Mouse (Mus musculus) stomach, embryonic 15.5 days (tissue): Measurements from ENCODE around the gene Polr2l. TPM values are rescaled to one million over a fixed set of nuclear protein-coding genes. Genes with fewer than 3 reads are reported as not detected.

Experiments used
- ATAC-seq: fragments of 200-750 bp; cut with Nextera tagmentation; 2 replicates; pipeline ENCODE4 v1.8.0; 2017; ENCODE audit warnings: low read depth, moderate number of reproducible peaks, moderate TSS enrichment; ENCODE audit not compliant: insufficient read depth, low FRiP score
- H3K27ac ChIP-seq: fragments of 300-500 bp; sonication (generic); 2 replicates; pipeline ENCODE4 v1.5.1; 2015; ENCODE audit warnings: mild to moderate bottlenecking, inconsistent platforms
- H3K27me3 ChIP-seq: fragments of 300-500 bp; sonication (generic); replicated peaks from 2 replicates; pipeline ENCODE4 v1.6.1; 2015; ENCODE audit warnings: inconsistent platforms
- H3K36me3 ChIP-seq: fragments of 300-500 bp; sonication (generic); 2 replicates; pipeline ENCODE4 v1.6.1; 2015; ENCODE audit warnings: inconsistent platforms
- H3K4me1 ChIP-seq: fragments of 300-500 bp; sonication (generic); 2 replicates; pipeline ENCODE4 v1.6.1; 2015; ENCODE audit warnings: inconsistent platforms
- H3K4me2 ChIP-seq: fragments of 300-500 bp; sonication (generic); 2 replicates; pipeline ENCODE4 v1.6.1; 2015; ENCODE audit warnings: mild to moderate bottlenecking, inconsistent platforms
- H3K4me3 ChIP-seq: fragments of 300-500 bp; sonication (generic); replicated peaks from 2 replicates; pipeline ENCODE4 v1.5.1; 2015; ENCODE audit warnings: inconsistent platforms
- H3K9ac ChIP-seq: fragments of 300-500 bp; sonication (generic); 2 replicates; pipeline ENCODE4 v1.6.1; 2015; ENCODE audit warnings: inconsistent platforms
- H3K9me3 ChIP-seq: fragments of 300-500 bp; sonication (generic); 2 replicates; pipeline ENCODE4 v1.6.1; 2016; ENCODE audit warnings: inconsistent platforms
- WGBS: fragments of 180-500 bp; shearing (Covaris S2); methylation state at CpG from one replicate; pipeline ENCODE4 v1.1.7; 2015; 5-methylcytosine and 5-hydroxymethylcytosine counted together
- polyA plus RNA-seq: library from polyadenylated mRNA; unstranded; fragments of >200 nt; fragmentation: Nextera tagmentation; extraction: Ambion mirVana; gene quantifications from 2 replicates; pipeline ENCODE4 v1.2.1, GENCODE M21; 2015

Gene Polr2l
- polyA plus RNA-seq, 1 experiment from 2014 or later, result 71.6 TPM

DNA sequence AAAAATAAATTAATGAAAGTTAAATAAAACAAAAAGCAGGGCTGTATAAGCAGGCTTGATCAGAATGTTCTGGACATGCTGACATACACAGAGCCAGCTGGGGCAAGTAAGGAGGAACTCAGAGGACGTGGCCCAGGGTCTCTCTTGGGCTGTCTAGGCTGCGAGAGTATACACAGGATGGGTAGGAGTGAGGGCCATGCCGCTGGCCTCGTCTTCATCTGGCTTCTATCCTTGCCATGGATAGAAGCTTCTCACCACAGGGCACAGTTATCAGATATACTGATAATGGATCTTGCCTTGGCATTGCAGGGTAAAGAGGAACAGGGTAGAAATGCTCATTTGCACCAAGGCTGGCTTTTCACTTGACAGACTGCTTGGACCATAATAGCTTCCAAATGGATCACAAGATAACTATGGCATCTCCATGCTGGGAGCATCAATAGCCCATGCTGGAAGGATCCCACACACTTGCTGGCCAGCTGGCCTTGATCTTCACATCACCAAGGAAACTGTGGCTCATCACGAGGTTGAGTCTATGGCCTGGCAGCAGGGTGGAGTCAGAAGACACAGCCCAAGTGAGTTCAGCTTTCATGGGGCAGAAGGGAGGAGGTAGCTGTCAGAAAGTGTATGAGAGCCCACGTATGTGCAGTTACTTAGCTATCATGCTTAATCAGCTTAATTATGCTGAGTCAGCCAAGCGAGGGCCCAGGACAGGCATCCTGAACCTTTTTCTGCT, 27.1 kb upstream of the Polr2l start:
- H3K4me1 ChIP-seq, result no peaks in the 10 kb centered on the region
- no peaks in the 10 kb centered on the region for H3K36me3 ChIP-seq
- no peak overlapping the region for H3K4me3 ChIP-seq
- no peak overlapping the region for H3K4me2 ChIP-seq
- H3K27me3 ChIP-seq, result no peaks in the 10 kb centered on the region
- no peak overlapping the region for H3K9ac ChIP-seq
- 85% methylated on average over 7 of the region's 7 CpGs for WGBS
- no peak for ATAC-seq
- no peak overlapping the region for H3K27ac ChIP-seq
- no peaks in the 10 kb centered on the region for H3K9me3 ChIP-seq

DNA sequence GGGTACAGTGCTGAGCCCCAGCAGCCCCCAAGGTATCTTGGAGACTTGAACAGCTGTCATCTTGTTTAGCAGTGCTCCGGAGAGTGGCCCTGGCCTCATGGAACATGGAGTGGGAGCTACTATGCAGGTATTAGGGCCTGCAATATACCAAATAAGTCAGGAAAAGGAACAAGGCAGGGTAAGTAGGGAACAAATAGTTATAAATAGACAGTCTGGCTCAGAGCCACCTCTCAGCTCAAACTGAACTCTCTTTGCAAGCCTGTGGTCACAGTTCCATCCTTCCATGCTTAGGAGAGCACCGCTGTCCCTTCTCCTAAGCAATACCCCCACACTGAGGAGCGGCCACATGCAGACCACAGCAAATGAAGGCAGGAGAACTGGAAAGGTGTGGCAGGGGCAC, 22.7 kb upstream of the Polr2l start:
- Histone ChIP-seq H3K36me3 (peaks cover 16% of the 10 kb centered on the region; the same call in 1 of the 2 replicates), H3K27me3 (no peaks in the 10 kb centered on the region), H3K4me3 (no peak overlapping the region), H3K4me2 (no peak overlapping the region), H3K27ac (no peak overlapping the region), H3K4me1 (no peaks in the 10 kb centered on the region), H3K9me3 (no peaks in the 10 kb centered on the region), H3K9ac (no peak overlapping the region)
- WGBS, result 87% methylated on average over 3 of the region's 3 CpGs
- no peak for ATAC-seq

DNA sequence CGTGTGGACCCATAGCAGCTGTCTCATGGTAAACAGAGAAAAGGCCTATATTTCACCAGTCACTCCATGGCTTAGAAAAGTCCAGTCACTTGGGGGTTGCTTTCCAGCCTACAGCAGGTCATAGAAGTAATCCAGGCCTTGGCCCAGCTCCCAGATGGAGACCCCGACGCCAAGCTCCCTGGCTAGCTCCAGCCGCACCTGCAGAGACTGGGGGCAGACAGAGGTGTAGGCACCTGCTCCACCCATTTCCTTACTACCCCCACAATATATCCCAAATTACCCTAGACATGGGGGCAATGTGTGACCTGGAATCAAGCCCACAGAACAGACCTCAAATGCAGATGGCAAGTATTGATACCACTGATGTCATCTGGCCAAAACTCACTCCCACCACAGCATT, 21.0 kb upstream of the Polr2l start:
- no peak for ATAC-seq

DNA sequence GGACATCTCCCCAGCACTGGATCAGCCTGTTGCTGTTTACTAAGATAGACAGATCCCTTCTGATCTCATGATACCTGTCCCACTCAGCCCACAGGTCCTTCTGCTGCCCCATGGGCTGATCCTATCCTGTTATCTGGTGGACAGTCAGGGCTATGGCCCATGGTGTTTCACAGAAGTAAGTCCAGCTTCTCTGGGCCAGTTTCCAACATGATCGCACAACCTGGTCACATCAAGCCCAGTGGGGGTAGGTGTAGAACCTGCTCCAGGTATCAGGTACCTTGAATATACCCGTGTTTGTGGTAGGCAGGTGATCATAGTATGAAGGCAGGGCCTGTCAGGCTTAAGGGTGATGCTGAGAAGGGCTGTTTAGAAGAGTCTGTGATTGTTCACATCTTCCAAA, 20.4 kb upstream of the Polr2l start:
- no peaks in the 10 kb centered on the region for H3K4me1 ChIP-seq
- 88% methylated on average over 2 of the region's 2 CpGs for whole genome bisulfite sequencing
- no peak overlapping the region for H3K27ac ChIP-seq
- H3K9ac ChIP-seq, result no peak overlapping the region
- H3K9me3 ChIP-seq, result no peaks in the 10 kb centered on the region
- ATAC-seq, result no peak
- H3K27me3 ChIP-seq, result no peaks in the 10 kb centered on the region
- H3K4me3 ChIP-seq, result no peak overlapping the region
- no peak overlapping the region for H3K4me2 ChIP-seq
- H3K36me3 ChIP-seq, result peaks cover 19% of the 10 kb centered on the region; the same call in 1 of the 2 replicates

More for the DNA sequence above, 21.0 kb upstream of the Polr2l start:
- H3K27ac ChIP-seq, result no peak overlapping the region
- peaks cover 19% of the 10 kb centered on the region; the same call in 1 of the 2 replicates for H3K36me3 ChIP-seq
- H3K9me3 ChIP-seq, result no peaks in the 10 kb centered on the region
- no peak overlapping the region for H3K9ac ChIP-seq
- no peak overlapping the region for H3K4me2 ChIP-seq
- no peaks in the 10 kb centered on the region for H3K4me1 ChIP-seq
- H3K4me3 ChIP-seq, result no peak overlapping the region
- 74% methylated on average over 4 of the region's 4 CpGs for WGBS
- no peaks in the 10 kb centered on the region for H3K27me3 ChIP-seq

DNA sequence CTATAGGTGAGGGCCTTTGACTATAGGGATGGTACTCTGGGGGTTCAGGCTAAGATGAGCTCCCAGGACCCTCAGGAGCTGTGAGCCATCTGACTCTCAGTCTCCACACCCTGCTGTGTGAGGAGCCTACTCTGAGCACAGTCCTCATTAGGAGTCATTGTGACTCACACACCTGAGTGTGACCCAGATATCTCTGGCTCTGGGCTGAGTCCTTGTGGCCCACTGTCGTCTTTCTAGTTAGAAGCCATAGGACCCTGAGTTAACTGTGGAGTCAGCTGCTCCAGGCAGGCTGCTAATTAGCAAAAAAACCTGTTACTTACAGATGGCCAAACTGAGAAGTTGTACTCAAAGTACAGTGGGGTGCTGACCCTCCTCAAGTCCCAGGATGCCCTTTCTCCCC, 18.8 kb upstream of the Polr2l start:
- no peak for ATAC-seq
- Histone ChIP-seq H3K27ac (no peak overlapping the region), H3K27me3 (no peaks in the 10 kb centered on the region), H3K9ac (no peak overlapping the region), H3K4me2 (no peak overlapping the region), H3K36me3 (peaks cover 19% of the 10 kb centered on the region; the same call in 1 of the 2 replicates), H3K4me1 (no peaks in the 10 kb centered on the region), H3K9me3 (no peaks in the 10 kb centered on the region), H3K4me3 (no peak overlapping the region)
- WGBS, result 78% methylated on average over 1 of the region's 1 CpGs

DNA sequence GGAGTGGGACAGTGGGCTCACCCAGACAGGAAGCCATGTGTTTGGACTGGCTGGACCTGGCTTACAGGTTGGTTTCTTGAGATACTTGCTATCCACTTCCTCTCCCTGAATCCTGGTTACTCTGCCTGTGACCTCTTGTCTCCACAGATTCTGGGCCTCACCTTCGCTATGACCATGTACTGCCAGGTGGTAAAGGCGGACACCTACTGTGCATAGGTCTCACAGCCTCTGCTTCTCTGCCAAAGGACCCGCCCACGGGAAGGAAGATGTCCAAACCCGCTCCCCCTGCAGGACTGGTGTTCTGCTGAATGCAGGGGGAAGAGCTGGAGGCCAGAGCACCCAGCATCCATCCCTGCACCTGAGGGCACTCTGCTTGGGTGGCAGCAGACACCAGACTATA, 17.8 kb upstream of the Polr2l start:
- H3K4me2 ChIP-seq, result no peak overlapping the region
- H3K36me3 ChIP-seq, result peaks cover 19% of the 10 kb centered on the region; the same call in 1 of the 2 replicates
- H3K27ac ChIP-seq, result no peak overlapping the region
- H3K4me3 ChIP-seq, result no peak overlapping the region
- H3K27me3 ChIP-seq, result no peaks in the 10 kb centered on the region
- no peaks in the 10 kb centered on the region for H3K4me1 ChIP-seq
- H3K9me3 ChIP-seq, result no peaks in the 10 kb centered on the region
- WGBS, result 88% methylated on average over 5 of the region's 5 CpGs
- no peak for ATAC-seq
- no peak overlapping the region for H3K9ac ChIP-seq

DNA sequence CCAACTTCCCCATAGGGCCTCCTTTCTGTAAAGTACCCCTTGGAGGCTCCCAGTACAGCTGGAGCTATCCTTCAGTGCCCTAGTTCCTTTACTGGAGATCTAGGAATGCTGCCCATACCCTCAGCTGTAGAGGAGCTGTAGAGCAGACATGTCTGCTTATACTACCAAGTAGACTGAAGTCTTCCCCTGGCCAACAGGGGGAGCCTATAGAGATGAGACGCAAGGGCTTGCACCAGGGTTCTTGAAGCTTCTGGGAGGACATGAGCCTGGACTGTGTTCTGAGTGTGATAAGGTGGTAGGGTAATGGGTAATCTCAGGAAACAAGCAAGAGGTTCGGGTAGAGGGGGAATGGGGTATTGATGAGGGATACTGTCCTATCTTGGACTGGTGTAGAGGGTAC, 16.2 kb upstream of the Polr2l start:
- Histone ChIP-seq H3K4me1 (no peaks in the 10 kb centered on the region), H3K4me3 (no peak overlapping the region), H3K27ac (no peak overlapping the region), H3K4me2 (no peak overlapping the region), H3K36me3 (peaks cover 16% of the 10 kb centered on the region; the same call in 1 of the 2 replicates), H3K9ac (no peak overlapping the region), H3K9me3 (no peaks in the 10 kb centered on the region), H3K27me3 (no peaks in the 10 kb centered on the region)
- peak; percentile 37; the same call in 1 of the 2 replicates for ATAC-seq
- WGBS, result 74% methylated on average over 2 of the region's 2 CpGs

DNA sequence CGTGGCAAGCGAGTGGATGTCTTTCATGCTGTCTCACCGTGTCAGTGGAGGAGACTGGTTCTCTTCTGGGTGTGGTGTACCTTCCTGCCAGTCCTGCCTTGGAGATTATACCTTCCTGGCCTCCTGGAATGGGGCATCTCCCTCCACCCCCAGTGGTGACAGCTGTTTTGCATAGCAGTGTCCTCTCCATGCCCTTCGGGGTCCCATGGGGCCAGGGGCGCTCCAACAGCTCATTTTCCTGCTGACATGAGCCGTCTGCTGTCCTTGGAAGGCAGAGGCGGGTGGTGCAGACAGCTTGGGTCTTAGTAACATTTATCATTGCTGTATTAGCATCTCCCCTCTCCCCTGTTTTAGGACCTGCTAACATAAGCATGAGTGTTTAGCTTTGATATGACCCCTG, 12.2 kb upstream of the Polr2l start:
- Histone ChIP-seq H3K9me3 (no peaks in the 10 kb centered on the region), H3K27me3 (peaks cover 7% of the 10 kb centered on the region; the same call in 1 of the 2 replicates), H3K27ac (no peak overlapping the region), H3K4me3 (no peak overlapping the region), H3K4me1 (peaks cover 7% of the 10 kb centered on the region), H3K4me2 (no peak overlapping the region), H3K36me3 (no peaks in the 10 kb centered on the region), H3K9ac (no peak overlapping the region)
- ATAC-seq, result no peak
- WGBS, result 64% methylated on average over 7 of the region's 7 CpGs

DNA sequence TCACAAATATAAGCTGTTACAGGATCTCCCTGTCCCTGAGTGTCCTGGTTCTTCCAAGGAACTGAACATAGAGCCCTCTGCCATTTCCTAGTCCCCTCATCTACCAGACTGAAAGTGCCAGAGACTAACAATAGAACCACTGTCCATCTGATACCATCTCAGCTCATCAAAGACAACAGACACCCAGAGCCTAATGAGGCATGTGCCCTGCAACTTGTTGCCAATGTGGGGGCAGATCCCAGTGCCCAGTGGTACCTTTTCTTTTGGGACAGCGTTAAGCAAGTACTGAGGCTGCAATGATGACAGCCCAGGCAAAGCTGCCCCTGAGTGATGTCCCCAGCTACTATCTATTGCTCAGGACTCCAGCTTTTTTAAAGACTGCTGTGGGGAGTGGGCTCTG, 11.3 kb upstream of the Polr2l start:
- WGBS, result 86% methylated on average over 1 of the region's 1 CpGs
- no peaks in the 10 kb centered on the region for H3K9me3 ChIP-seq
- H3K4me3 ChIP-seq, result no peak overlapping the region
- no peak overlapping the region for H3K9ac ChIP-seq
- ATAC-seq, result no peak
- no peak overlapping the region for H3K4me2 ChIP-seq
- no peaks in the 10 kb centered on the region for H3K36me3 ChIP-seq
- H3K4me1 ChIP-seq, result peaks cover 16% of the 10 kb centered on the region
- H3K27me3 ChIP-seq, result peaks cover 13% of the 10 kb centered on the region; the same call in 1 of the 2 replicates
- no peak overlapping the region for H3K27ac ChIP-seq

DNA sequence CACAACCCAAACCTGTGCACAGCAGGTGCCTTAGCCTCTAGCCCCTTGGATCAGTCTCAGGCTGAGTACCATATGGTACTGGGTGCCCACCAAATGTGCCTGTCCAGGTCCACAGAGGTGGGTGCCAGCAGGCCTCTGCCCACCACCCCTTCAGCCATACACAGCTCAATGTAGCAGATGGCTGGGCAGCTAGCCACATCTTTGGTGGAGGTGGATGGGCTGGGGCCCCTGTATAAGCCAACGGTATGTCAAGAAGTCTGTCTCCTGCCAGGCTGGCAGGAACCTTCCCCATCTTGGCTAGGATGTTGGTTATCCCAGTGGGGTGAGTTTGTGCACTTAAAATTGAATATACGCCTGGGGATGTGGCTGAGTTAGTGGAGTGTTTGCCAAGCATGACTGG, 10.7 kb upstream of the Polr2l start:
- H3K4me2 ChIP-seq, result no peak overlapping the region
- H3K4me1 ChIP-seq, result peaks cover 21% of the 10 kb centered on the region
- H3K27ac ChIP-seq, result no peak overlapping the region
- no peaks in the 10 kb centered on the region for H3K36me3 ChIP-seq
- 78% methylated on average over 2 of the region's 2 CpGs for WGBS
- no peak for ATAC-seq
- no peak overlapping the region for H3K4me3 ChIP-seq
- no peaks in the 10 kb centered on the region for H3K9me3 ChIP-seq
- peaks cover 13% of the 10 kb centered on the region; the same call in 1 of the 2 replicates for H3K27me3 ChIP-seq
- no peak overlapping the region for H3K9ac ChIP-seq

DNA sequence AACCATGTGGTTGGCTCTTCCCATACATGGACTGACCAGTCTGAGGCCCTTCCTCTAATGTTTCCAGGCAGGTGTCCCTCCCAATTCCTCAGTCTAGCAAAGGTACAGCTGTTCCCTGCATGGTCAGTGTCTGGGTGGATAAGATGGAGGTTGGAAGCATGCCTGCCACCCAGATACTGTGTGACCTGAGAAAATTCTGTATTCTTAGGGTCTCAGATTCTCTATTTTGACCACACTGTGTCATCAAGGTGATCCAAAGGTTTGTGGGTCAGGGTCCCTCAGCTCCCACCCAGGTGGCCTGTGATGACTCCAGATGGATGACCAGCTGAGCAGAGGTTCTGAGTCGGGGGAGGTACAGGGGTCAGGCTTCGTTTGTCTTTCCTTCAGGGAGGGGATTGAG, 10.3 kb upstream of the Polr2l start:
- H3K4me2 ChIP-seq, result no peak overlapping the region
- H3K27me3 ChIP-seq, result peaks cover 13% of the 10 kb centered on the region; the same call in 1 of the 2 replicates
- H3K4me1 ChIP-seq, result peaks cover 21% of the 10 kb centered on the region
- no peak overlapping the region for H3K4me3 ChIP-seq
- WGBS, result 75% methylated on average over 2 of the region's 2 CpGs
- H3K9me3 ChIP-seq, result no peaks in the 10 kb centered on the region
- no peak overlapping the region for H3K27ac ChIP-seq
- no peak overlapping the region for H3K9ac ChIP-seq
- ATAC-seq, result no peak
- no peaks in the 10 kb centered on the region for H3K36me3 ChIP-seq

DNA sequence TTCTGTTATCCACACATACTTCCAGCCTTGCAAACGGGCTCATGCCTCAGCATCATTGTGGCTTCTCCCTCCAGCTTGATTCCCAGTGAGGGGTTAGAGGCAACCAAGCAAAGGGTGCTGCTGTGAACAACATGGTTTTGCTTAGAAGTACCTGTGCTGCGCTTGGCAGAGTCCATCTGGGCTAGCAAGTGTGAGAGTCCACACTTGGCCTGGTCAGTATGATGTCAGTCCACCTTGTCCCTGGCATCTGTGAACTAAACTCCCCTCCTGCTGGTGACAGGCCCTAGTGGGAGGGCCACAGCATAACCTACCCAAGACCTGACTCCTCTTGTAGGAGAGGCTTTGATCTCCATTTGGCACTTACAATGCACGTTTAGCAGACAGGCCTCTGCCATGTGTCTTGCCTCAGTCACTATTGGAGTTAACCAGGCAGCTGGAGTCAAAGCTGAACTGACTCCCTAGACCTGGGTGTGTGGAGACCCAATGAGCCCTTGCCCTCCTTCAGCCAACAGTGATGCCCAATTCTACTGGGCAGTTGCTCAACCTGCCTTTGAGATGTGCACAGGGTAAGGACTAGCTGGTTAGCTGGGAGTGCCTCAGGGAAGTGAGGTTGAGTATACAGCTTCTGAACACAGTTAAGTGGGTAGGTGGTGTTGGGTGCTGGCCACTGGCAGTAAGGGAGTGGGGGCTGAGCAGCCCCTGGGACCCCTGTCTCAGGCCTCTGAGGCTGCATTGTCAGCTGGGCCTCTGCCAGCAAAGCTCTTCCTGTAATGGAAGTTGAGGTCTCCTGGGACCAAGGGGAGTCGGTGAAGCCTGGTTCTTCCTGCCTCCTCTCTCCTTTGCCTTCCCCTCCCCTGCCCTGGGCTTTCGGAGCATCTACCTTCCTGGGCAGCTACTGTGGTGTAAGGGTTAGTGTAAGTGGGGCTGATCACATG, 9.5 kb upstream of the Polr2l start:
- Histone ChIP-seq H3K9ac (no peak overlapping the region), H3K27me3 (peaks cover 13% of the 10 kb centered on the region; the same call in 1 of the 2 replicates), H3K9me3 (no peaks in the 10 kb centered on the region), H3K4me2 (no peak overlapping the region), H3K36me3 (no peaks in the 10 kb centered on the region), H3K4me1 (peaks cover 21% of the 10 kb centered on the region), H3K4me3 (no peak overlapping the region), H3K27ac (no peak overlapping the region)
- no peak for ATAC-seq
- 72% methylated on average over 5 of the region's 5 CpGs for WGBS
